Mouse (Mus musculus): ENCODE measurements around the gene Tspan14. TPM values are rescaled to one million over a fixed set of nuclear protein-coding genes. Genes with fewer than 3 reads are reported as not detected.

The Tspan14 gene
- polyA plus RNA-seq (2015; fragmentation: Nextera tagmentation; extraction: Ambion mirVana): 32.3 and 35.1 TPM in 2 replicates

DNA sequence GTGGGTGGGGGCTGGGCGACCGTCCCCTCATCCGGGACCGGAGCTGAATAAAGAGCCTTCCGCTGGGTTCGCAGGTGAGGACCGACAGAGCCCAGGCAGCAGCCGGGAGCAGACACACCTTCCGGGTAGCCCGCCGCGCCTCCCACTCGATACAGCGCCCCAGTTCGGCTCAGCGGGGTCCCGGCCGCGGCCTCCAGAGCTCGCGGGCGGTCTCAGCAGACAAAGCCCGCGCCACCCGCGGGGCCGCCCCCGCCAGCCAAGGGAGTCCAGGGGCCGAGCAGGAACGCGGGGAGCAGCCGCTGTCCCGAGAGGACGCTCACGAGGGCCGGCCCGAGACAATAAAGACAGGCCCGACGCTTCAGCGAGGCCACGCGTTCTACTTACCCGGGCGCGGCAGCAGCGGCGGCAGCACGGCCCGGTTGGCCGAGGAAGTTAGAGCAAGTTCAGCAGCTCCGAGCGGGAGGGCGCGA lies at the start of gene Tspan14:
Tspan14 (minus strand) TSS at position 416 of the 470 bp plus-strand sequence.

DNA sequence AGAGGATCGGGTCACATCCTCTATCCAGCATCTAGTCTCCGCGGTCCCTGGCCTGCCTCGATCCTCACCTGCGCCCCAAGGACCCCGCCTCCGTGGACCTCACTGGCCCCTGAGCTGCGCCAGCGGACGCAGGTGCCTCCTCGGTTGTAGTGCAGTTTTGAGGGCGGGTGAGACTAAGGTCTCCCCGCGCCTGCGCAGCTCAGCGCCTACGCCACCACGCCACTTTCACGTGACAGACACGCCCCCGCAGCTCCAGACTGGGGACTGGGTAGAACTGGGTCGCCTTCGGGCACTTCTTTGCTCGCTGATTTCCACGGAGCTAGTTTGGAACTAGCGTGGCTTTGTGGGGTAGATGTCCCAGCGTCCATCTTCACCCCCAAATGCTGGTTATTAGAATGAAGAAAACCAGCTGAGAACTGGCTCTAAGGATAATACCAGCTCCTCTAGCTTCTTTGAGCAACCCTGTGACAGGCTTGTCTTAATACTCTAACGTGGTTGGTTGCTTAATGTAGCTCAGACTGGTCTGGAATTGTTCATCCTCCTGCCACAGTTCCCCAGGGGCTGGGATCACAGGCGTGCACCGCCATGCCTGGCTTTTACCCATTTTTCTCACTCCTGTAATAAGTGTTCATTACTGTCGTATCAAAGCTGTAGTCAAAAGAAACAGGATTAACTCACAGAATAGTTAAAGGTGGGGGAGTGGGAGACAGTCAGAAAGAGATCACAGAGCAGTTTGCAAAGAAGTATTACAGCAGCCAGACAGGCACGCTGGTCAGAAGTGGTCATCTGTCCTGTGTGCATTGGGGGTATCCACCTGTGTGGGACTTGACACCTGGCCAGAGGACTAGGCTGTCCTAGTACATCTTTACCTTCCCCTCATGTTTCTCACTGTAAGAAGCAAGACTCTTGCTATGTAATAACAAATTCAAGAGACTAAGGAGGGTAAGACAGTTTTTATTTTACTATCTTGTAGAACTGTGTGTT lies 47.3 kb upstream of the Tspan14 start, which contains the start of gene Fam213a:
Fam213a (minus strand) TSS at position 159 of the 984 bp plus-strand sequence.

DNA sequence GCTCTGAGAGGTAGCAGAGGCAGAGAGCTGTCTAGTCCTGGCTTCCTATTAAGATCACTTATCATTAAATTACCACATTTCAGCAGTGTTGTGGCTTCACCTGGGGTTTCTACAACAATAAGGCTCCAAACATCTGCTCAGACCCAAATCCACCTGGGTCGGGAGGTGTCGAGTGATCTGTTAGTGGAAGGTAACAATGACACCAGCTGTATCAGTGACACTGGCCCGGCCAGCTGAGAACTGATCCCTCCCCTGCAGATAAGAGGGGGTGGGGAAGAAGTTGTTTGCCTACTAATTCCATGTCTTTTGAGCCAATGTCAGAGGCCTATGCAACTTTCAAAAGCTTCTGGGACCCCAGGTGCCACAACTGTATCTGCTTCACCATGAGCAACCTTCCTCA lies 73.4 kb downstream of the Tspan14 start, which contains the start of gene Sh2d4b:
Sh2d4b (minus strand) TSS at position 71 of the 400 bp plus-strand sequence.

Other genes starting within 250 kb of the Tspan14 start
- 0.32 and 0.34 TPM in 2 replicates for gene Sh2d4b, start 73.5 kb downstream of the Tspan14 start, polyA plus RNA-seq (2015; fragmentation: Nextera tagmentation; extraction: Ambion mirVana)
- 104 and 107 TPM in 2 replicates for gene Fam213a, start 47.0 kb upstream of the Tspan14 start, polyA plus RNA-seq (2015; fragmentation: Nextera tagmentation; extraction: Ambion mirVana)
- 0.58 and 1.1 TPM in 2 replicates for gene Dydc2, start 102.4 kb upstream of the Tspan14 start, polyA plus RNA-seq (2015; fragmentation: Nextera tagmentation; extraction: Ambion mirVana)
- 0.49 TPM in 1 of 2 replicates, not detected in the other for gene Dydc1, start 106.1 kb upstream of the Tspan14 start, polyA plus RNA-seq (2015; fragmentation: Nextera tagmentation; extraction: Ambion mirVana)
- 0.10 and 0.27 TPM in 2 replicates for gene Mat1a, start 138.2 kb upstream of the Tspan14 start, polyA plus RNA-seq (2015; fragmentation: Nextera tagmentation; extraction: Ambion mirVana)
- not detected in 2 replicates for gene Sftpa1, start 165.0 kb upstream of the Tspan14 start, polyA plus RNA-seq (2015; fragmentation: Nextera tagmentation; extraction: Ambion mirVana)
- gene Mbl1, start 184.7 kb upstream of the Tspan14 start, polyA plus RNA-seq (2015; fragmentation: Nextera tagmentation; extraction: Ambion mirVana): not detected in 2 replicates
- gene Sftpd, start 218.3 kb upstream of the Tspan14 start, polyA plus RNA-seq (2015; fragmentation: Nextera tagmentation; extraction: Ambion mirVana): not detected in 2 replicates